Mouse (Mus musculus): ENCODE measurements at regions not wholly inside any gene's neighbourhood (a gene's known extent, or its start where the extent isn't known, plus 50 kb on each side); places are given as distances from the start of the nearest gene placed in this dataset.

GRCm38 (mm10) chr2:95232135-95232772 is 794.3 kb upstream of the Api5 start:
- CTCF ChIA-PET: no interaction called here

DNA sequence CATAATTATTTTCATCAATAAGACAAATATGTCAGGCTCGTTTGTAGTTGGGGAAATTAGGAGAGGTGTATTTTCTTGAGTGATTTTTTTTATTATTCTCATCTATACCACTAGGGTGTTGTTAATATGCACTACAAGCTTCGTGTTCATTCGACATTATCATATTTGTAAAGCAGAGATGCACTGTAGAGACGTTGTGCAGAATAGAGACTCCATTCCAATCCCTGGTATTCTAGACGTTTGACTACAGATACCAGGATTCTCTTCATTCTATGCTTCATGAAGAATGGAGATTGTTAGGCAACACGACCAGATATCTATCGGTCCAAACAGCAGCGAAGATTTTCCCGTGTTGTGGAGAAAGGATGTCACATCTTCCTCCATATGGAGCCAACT is 793.8 kb upstream of the Api5 start:
- CTCF ChIA-PET: no interaction called here

DNA sequence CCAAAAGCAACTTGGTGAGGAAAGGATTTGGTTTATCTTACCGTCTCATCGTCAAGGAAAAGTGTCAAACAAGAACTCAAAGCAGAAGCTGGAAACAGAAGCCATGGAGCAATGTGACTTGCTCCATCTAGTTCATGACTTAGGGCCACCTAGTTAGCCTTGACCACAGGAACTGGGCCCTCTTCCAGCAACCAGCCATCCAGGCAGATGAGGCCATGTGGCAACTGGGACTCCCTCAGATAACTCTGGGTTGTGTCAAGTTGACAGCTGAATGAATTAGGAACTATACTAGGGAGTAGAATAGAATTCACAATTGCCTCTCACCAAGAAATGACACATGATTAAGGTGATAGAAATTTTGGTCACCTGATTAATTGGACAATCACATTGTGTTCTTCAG is 791.5 kb upstream of the Api5 start:
- CTCF ChIA-PET: interaction anchor here (0.5 kb wide), 1 partner anchor 184 kb away, joined by 5 read pairs; no protein-coding TSS in a partner anchor

GRCm38 (mm10) chr2:95210216-95210941 is 772.4 kb upstream of the Api5 start:
- CTCF ChIA-PET: no interaction called here
